Mouse (Mus musculus) hindbrain, embryonic 11.5 days (tissue): ENCODE results near the gene Jmjd7. TPM values are rescaled to one million over a fixed set of nuclear protein-coding genes. Genes with fewer than 3 reads are reported as not detected.

Experiments
- ATAC-seq: fragments of 200-750 bp; cut with Nextera tagmentation; 2 replicates; pipeline ENCODE4 v1.8.0; 2017; ENCODE audit warnings: mild to moderate bottlenecking, moderate TSS enrichment, moderate library complexity; ENCODE audit not compliant: low FRiP score
- DNase-seq: peaks from one replicate; pipeline ENCODE4 v3.0.0-alpha.2; 2015; ENCODE audit warnings: low spot score
- H3K27ac ChIP-seq: fragments of 300-500 bp; sonication (generic); 2 replicates; pipeline ENCODE4 v1.5.1; 2014; ENCODE audit warnings: mild to moderate bottlenecking, low read depth, low read length
- H3K27me3 ChIP-seq: fragments of 300-500 bp; sonication (generic); 2 replicates; pipeline ENCODE4 v1.6.1; 2014; ENCODE audit warnings: mild to moderate bottlenecking, low read length, moderate library complexity, mixed read lengths; ENCODE audit not compliant: control insufficient read depth, insufficient read depth
- H3K36me3 ChIP-seq: fragments of 300-500 bp; sonication (generic); 2 replicates; pipeline ENCODE4 v1.6.1; 2014; ENCODE audit warnings: mild to moderate bottlenecking, low read length, moderate library complexity, mixed read lengths; ENCODE audit not compliant: control insufficient read depth, insufficient read depth
- H3K4me1 ChIP-seq: fragments of 300-500 bp; sonication (generic); replicated peaks from 2 replicates; pipeline ENCODE4 v1.6.1; 2014; ENCODE audit warnings: low read length, mixed read lengths; ENCODE audit not compliant: control insufficient read depth, insufficient read depth
- H3K4me2 ChIP-seq: fragments of 300-500 bp; sonication (generic); replicated peaks from 2 replicates; pipeline ENCODE4 v1.6.1; 2014; ENCODE audit warnings: mild to moderate bottlenecking, low read depth, low read length
- H3K4me3 ChIP-seq: fragments of 300-500 bp; sonication (generic); 2 replicates; pipeline ENCODE4 v1.5.1; 2014; ENCODE audit warnings: low read depth, low read length
- H3K9ac ChIP-seq: fragments of 300-500 bp; sonication (generic); 2 replicates; pipeline ENCODE4 v1.6.1; 2014; ENCODE audit warnings: low read depth, low read length
- H3K9me3 ChIP-seq: fragments of 300-500 bp; sonication (generic); 2 replicates; pipeline ENCODE4 v1.6.1; 2016; ENCODE audit warnings: low read length; ENCODE audit not compliant: control insufficient read depth
- WGBS: fragments of 180-500 bp; shearing (Covaris S2); extraction: QIAGEN DNeasy Blood & Tissue Kit; methylation state at CpG from one replicate; pipeline ENCODE4 v1.1.7; 2014; 5-methylcytosine and 5-hydroxymethylcytosine counted together
- polyA plus RNA-seq: library from polyadenylated mRNA; unstranded; fragments of >200 nt; fragmentation: Nextera tagmentation; extraction: Ambion mirVana; gene quantifications from 2 replicates; pipeline ENCODE4 v1.2.1, GENCODE M21; 2014

Jmjd7 gene
- polyA plus RNA-seq, 1 experiment from 2014 or later: 25.4 TPM

- 56% methylated on average over 3 of the region's 3 CpGs for WGBS
- DNase-seq (no peak), ATAC-seq (peak; percentile 18; the same call in 1 of the 2 replicates)
- H3K27ac ChIP-seq: 0 out of 2 replicates have a peak overlapping the region, but pooled peaks have one; percentile 83
- no peaks in the 10 kb centered on the region for H3K27me3 ChIP-seq
- no peaks in the 10 kb centered on the region for H3K9me3 ChIP-seq
- peak overlapping the region; percentile 38 for H3K4me2 ChIP-seq
- H3K4me3 ChIP-seq: peak overlapping the region; percentile 80
- peak overlapping the region; percentile 89 for H3K9ac ChIP-seq
- H3K4me1 ChIP-seq: peaks cover 6% of the 10 kb centered on the region
- H3K36me3 ChIP-seq: peaks cover 2% of the 10 kb centered on the region; the same call in 1 of the 2 replicates
Observed at GRCm38 (mm10) chr2:120027950-120028331, 658 bp downstream of the Jmjd7 start.

- H3K36me3 ChIP-seq: no peaks in the 10 kb centered on the region; the same call in 1 of the 2 replicates
- ATAC-seq (no peak), DNase-seq (no peak)
- 90% methylated on average over 8 of the region's 8 CpGs for WGBS
- H3K4me3 ChIP-seq: no peak overlapping the region
- no peak overlapping the region for H3K27ac ChIP-seq
- H3K9ac ChIP-seq: no peak overlapping the region
- H3K27me3 ChIP-seq: no peaks in the 10 kb centered on the region
- H3K4me1 ChIP-seq: peaks cover 6% of the 10 kb centered on the region
- H3K4me2 ChIP-seq: no peak overlapping the region
- H3K9me3 ChIP-seq: no peaks in the 10 kb centered on the region
Observed at GRCm38 (mm10) chr2:120030380-120030779, 3.1 kb downstream of the Jmjd7 start.

GRCm38 (mm10) chr2:120032726-120033467, 5.6 kb downstream of the Jmjd7 start, which contains the start of gene Pla2g4b:
Gene Pla2g4b (plus strand): TSS chr2:120033417.
- DNase-seq: no peak
- Histone ChIP-seq H3K9me3 (no peaks in the 10 kb centered on the region), H3K9ac (no peak within 1 kb of the TSS), H3K36me3 (peaks cover 2% of the 10 kb centered on the region; the same call in 1 of the 2 replicates), H3K4me1 (peaks cover 5% of the 10 kb centered on the region), H3K27ac (no peak within 1 kb of the TSS), H3K27me3 (no peaks in the 10 kb centered on the region), H3K4me2 (no peak within 1 kb of the TSS), H3K4me3 (no peak within 1 kb of the TSS)
- WGBS: 87% methylated on average over 12 of the region's 12 CpGs
- ATAC-seq: no peak

GRCm38 (mm10) chr2:120033726-120034125, 6.4 kb downstream of the Jmjd7 start:
- WGBS: 89% methylated on average over 5 of the region's 5 CpGs

GRCm38 (mm10) chr2:120037744-120038143, 10.5 kb downstream of the Jmjd7 start:
- Histone ChIP-seq H3K4me3 (no peak overlapping the region), H3K36me3 (peaks cover 10% of the 10 kb centered on the region; the same call in 1 of the 2 replicates), H3K4me2 (no peak overlapping the region), H3K4me1 (no peaks in the 10 kb centered on the region), H3K9me3 (no peaks in the 10 kb centered on the region), H3K9ac (no peak overlapping the region), H3K27me3 (no peaks in the 10 kb centered on the region), H3K27ac (no peak overlapping the region)
- DNase-seq (no peak), ATAC-seq (no peak)
- 94% methylated on average over 9 of the region's 9 CpGs for WGBS

More at GRCm38 (mm10) chr2:120033726-120034125, 6.4 kb downstream of the Jmjd7 start:
- Histone ChIP-seq H3K36me3 (peaks cover 2% of the 10 kb centered on the region; the same call in 1 of the 2 replicates), H3K27me3 (no peaks in the 10 kb centered on the region), H3K4me2 (no peak overlapping the region), H3K9me3 (no peaks in the 10 kb centered on the region), H3K4me1 (no peaks in the 10 kb centered on the region), H3K9ac (no peak overlapping the region), H3K4me3 (no peak overlapping the region), H3K27ac (no peak overlapping the region)
- no peak for ATAC-seq
- DNase-seq: no peak

GRCm38 (mm10) chr2:120040991-120041390, 13.7 kb downstream of the Jmjd7 start:
- Histone ChIP-seq H3K36me3 (peaks cover 10% of the 10 kb centered on the region; the same call in 1 of the 2 replicates), H3K9ac (no peak overlapping the region), H3K4me3 (no peak overlapping the region), H3K9me3 (no peaks in the 10 kb centered on the region), H3K4me1 (no peaks in the 10 kb centered on the region), H3K4me2 (no peak overlapping the region), H3K27me3 (no peaks in the 10 kb centered on the region), H3K27ac (no peak overlapping the region)
- 87% methylated on average over 5 of the region's 5 CpGs for WGBS
- DNase-seq (no peak), ATAC-seq (no peak)

- WGBS: 58% methylated on average over 4 of the region's 4 CpGs
- no peak overlapping the region for H3K9ac ChIP-seq
- no peaks in the 10 kb centered on the region for H3K4me1 ChIP-seq
- ATAC-seq: no peak
- no peak for DNase-seq
- H3K27me3 ChIP-seq: no peaks in the 10 kb centered on the region
- H3K4me3 ChIP-seq: no peak overlapping the region
- H3K9me3 ChIP-seq: no peaks in the 10 kb centered on the region
- peaks cover 8% of the 10 kb centered on the region; the same call in 1 of the 2 replicates for H3K36me3 ChIP-seq
- no peak overlapping the region for H3K27ac ChIP-seq
- no peak overlapping the region for H3K4me2 ChIP-seq
Observed at GRCm38 (mm10) chr2:120044101-120044603, 16.9 kb downstream of the Jmjd7 start.

GRCm38 (mm10) chr2:120044676-120045075, 17.4 kb downstream of the Jmjd7 start:
- Histone ChIP-seq H3K27ac (no peak overlapping the region), H3K36me3 (peaks cover 6% of the 10 kb centered on the region; the same call in 1 of the 2 replicates)
- no peak for ATAC-seq

More at GRCm38 (mm10) chr2:120044676-120045075, 17.4 kb downstream of the Jmjd7 start:
- Histone ChIP-seq H3K4me1 (no peaks in the 10 kb centered on the region), H3K27me3 (no peaks in the 10 kb centered on the region), H3K9ac (no peak overlapping the region), H3K4me3 (no peak overlapping the region), H3K4me2 (no peak overlapping the region), H3K9me3 (no peaks in the 10 kb centered on the region)
- 82% methylated on average over 3 of the region's 3 CpGs for WGBS
- DNase-seq: no peak
